Mouse (Mus musculus) cerebellum, adult 9-11 months (tissue): ENCODE data around the gene Msrb3.

Experiments
- DNase-seq: peaks from one replicate; pipeline ENCODE4 v3.0.0; 2022

Gene Msrb3

DNA sequence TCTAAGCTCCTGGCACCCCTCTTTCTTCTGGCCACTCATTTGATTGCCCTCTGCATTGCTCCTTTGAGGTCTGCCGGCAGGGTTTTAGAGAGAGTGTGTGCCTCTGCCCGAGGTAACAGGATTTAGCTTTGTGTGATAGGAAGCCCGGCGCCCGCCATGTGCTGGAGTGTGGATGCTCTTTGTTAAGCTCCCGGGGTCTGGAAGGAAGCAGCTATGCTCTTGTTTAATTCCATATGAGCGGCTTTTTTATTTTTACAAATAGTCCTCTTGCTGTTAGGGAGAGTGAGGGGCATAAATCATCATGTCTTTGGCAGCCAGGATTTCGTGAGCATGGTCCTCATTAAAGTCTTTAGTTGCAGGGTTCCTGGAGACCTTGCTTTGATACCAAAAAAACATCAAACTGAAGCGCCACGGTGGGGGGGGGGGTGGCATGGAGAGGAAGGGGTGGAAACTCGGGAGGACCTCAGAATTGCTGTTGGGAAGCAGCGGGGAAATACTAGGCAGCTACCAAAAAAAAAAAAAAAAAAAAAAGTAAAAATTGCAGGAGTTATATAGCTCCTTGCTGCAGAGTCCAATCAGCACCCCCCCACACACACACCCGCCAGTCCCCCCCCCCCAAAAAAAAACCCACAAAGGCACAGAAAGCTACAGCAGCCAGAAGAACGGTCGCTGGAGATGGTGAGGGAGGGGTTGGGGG lies 154.3 kb downstream of the Msrb3 start:
- DNase-seq = no peak

DNA sequence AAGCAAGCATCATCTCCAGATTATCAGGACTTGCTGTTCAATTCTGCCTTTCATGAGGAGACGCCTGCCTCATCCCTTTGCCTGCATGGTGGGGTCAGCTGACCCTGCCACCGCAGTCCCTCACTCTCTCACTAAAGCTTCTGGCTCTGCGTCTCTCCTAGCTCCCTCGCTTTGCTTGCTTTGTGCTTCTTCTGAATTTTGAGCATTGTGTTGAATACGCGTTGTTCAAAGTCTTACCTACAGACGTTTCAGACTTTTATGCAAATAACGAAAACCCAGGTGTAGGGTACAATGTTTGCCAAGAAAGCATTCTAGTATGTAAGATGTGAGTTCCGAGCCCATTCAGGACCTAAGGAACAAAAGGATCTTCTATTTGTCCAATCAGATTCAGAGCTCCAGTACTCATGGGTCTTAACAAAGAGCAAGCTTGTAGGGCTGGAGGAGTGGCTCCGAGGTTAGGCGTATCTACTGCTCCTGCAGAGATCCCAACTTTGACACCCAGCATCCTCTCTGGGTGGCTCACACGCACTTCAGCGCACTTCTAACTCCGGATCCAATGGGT lies 162.3 kb downstream of the Msrb3 start:
- DNase-seq = no peak

DNA sequence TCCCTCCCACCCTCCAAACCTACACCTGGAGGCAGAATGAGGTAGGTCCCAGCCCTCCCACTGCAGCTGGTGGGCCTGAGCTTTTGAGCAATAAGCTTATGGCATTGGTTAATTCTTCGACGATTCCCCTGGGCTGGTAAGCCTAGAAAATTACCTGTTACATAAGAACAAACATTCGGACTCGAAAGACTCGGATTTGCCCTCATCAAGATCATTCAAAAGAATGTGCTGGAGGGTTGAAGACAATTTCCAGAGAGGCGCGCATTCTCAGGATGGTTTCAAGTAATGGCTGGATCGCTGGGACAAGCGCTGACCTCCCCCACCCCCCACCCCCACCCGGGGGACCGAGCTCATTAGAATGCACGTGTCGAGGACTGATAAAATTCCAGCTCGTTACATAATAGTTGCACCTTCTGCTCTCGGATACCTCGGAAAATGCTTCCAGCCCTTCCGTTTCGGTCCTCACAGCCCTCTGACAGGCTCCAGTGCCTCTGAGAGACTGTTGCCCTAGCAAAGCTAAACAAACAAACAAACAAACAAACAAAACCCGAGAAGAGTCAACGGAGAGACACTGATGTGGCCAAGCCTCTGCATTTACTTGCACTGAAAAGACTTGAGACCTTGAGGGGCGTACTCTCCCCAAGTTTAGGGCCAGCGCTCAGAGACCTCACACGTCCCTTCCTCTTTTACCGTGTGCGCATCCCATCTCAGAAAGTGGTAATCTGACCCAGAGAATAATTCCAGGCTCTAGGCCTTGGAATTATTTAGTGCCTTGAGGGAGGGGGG lies 163.0 kb downstream of the Msrb3 start:
- no peak for DNase-seq

DNA sequence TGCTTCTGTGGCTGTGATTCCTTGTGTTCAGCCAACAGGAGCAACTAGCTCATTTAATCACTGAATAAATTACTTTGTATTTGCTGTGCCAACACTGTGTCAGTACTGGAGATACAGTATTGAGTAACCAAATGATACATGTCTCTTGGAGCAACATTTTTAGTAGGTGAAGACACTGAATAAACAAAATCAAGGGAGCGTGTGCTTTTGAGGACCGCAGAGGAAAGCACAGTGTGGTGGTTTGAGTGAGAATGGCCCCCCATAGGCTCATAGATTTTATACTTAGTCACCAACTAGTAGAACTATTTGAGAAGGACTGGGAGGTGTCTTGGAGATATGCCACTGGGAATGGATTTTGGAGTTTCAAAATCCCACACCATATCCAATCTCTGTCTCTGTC lies 164.5 kb downstream of the Msrb3 start:
- DNase-seq = no peak
